Mouse (Mus musculus) liver, embryonic 15.5 days (tissue): ENCODE results near the gene Hand1. TPM values are rescaled to one million over a fixed set of nuclear protein-coding genes. Genes with fewer than 3 reads are reported as not detected.
A peak's percentile ranks its signal among the peaks of the same experiment; 100 is the strongest.
"Not testable (repeated sequence)": the region's sequence is repeated elsewhere in the genome, so short reads cannot be mapped to it uniquely, and the experiment has no call there.

Source experiments
- ATAC-seq: fragments of 200-750 bp; cut with Nextera tagmentation; 2 replicates; pipeline ENCODE4 v1.8.0; 2017; ENCODE audit warnings: moderate number of reproducible peaks, mild to moderate bottlenecking, moderate library complexity; ENCODE audit not compliant: insufficient read depth
- H3K27ac ChIP-seq: fragments of 300-500 bp; sonication (generic); replicated peaks from 2 replicates; pipeline ENCODE4 v1.5.1; 2015; ENCODE audit warnings: mild to moderate bottlenecking, inconsistent platforms
- H3K27me3 ChIP-seq: fragments of 300-500 bp; sonication (generic); 2 replicates; pipeline ENCODE4 v1.6.1; 2015; ENCODE audit warnings: mild to moderate bottlenecking, inconsistent platforms
- H3K36me3 ChIP-seq: fragments of 300-500 bp; sonication (generic); replicated peaks from 2 replicates; pipeline ENCODE4 v1.6.1; 2015; ENCODE audit warnings: moderate library complexity, mild to moderate bottlenecking, inconsistent platforms
- H3K4me1 ChIP-seq: fragments of 300-500 bp; sonication (generic); replicated peaks from 2 replicates; pipeline ENCODE4 v1.6.1; 2015; ENCODE audit warnings: inconsistent platforms
- H3K4me2 ChIP-seq: fragments of 300-500 bp; sonication (generic); 2 replicates; pipeline ENCODE4 v1.6.1; 2015; ENCODE audit warnings: moderate library complexity, mild to moderate bottlenecking, inconsistent platforms
- H3K4me3 ChIP-seq: fragments of 300-500 bp; sonication (generic); replicated peaks from 2 replicates; pipeline ENCODE4 v1.5.1; 2015; ENCODE audit warnings: mild to moderate bottlenecking, inconsistent platforms
- H3K9ac ChIP-seq: fragments of 300-500 bp; sonication (generic); 2 replicates; pipeline ENCODE4 v1.6.1; 2015; ENCODE audit warnings: moderate library complexity, mild to moderate bottlenecking, inconsistent platforms
- H3K9me3 ChIP-seq: fragments of 300-500 bp; sonication (generic); replicated peaks from 2 replicates; pipeline ENCODE4 v1.6.1; 2016; ENCODE audit warnings: inconsistent platforms
- WGBS: fragments of 180-500 bp; shearing (Covaris S2); methylation state at CpG from one replicate; pipeline ENCODE4 v1.1.7; 2015; ENCODE audit warnings: mixed read lengths; ENCODE audit not compliant: insufficient replicate concordance; 5-methylcytosine and 5-hydroxymethylcytosine counted together
- polyA plus RNA-seq: library from polyadenylated mRNA; unstranded; fragments of >200 nt; fragmentation: Nextera tagmentation; extraction: Ambion mirVana; gene quantifications from 2 replicates; pipeline ENCODE4 v1.2.1, GENCODE M21; 2015

Hand1 gene
- polyA plus RNA-seq, 1 experiment from 2014 or later: 0.06 TPM

- H3K4me3 ChIP-seq, H3K9me3 ChIP-seq, H3K27ac ChIP-seq, H3K4me1 ChIP-seq, H3K4me2 ChIP-seq, H3K36me3 ChIP-seq, ATAC-seq, H3K9ac ChIP-seq: not testable (repeated sequence)
- H3K27me3 ChIP-seq: peaks cover 46% of the 10 kb centered on the region
- WGBS: 69% methylated on average over 2 of the region's 2 CpGs
Measured at GRCm38 (mm10) chr11:57823159-57823558, 9.5 kb downstream of the Hand1 start.

GRCm38 (mm10) chr11:57819999-57820581, 12.5 kb downstream of the Hand1 start:
- H3K27ac ChIP-seq: no peak overlapping the region
- H3K4me2 ChIP-seq: no peak overlapping the region
- H3K36me3 ChIP-seq: no peaks in the 10 kb centered on the region
- WGBS: 27% methylated on average over 9 of the region's 9 CpGs
- 0 out of 2 replicates have a peak, but pooled peaks cover 5% of the 10 kb centered on the region for H3K4me1 ChIP-seq
- no peak overlapping the region for H3K4me3 ChIP-seq
- no peaks in the 10 kb centered on the region for H3K9me3 ChIP-seq
- H3K27me3 ChIP-seq: peaks cover 16% of the 10 kb centered on the region
- no peak for ATAC-seq
- H3K9ac ChIP-seq: no peak overlapping the region

GRCm38 (mm10) chr11:57818189-57818588, 14.4 kb downstream of the Hand1 start:
- Histone ChIP-seq H3K36me3 (no peaks in the 10 kb centered on the region), H3K9me3 (no peaks in the 10 kb centered on the region), H3K4me2 (no peak overlapping the region), H3K9ac (no peak overlapping the region), H3K4me1 (peaks cover 13% of the 10 kb centered on the region; the same call in 1 of the 2 replicates), H3K4me3 (no peak overlapping the region), H3K27me3 (0 out of 2 replicates have a peak, but pooled peaks cover 3% of the 10 kb centered on the region), H3K27ac (no peak overlapping the region)
- ATAC-seq: no peak
- WGBS: 69% methylated on average over 4 of the region's 4 CpGs

- Histone ChIP-seq H3K27ac (no peak overlapping the region), H3K4me2 (no peak overlapping the region), H3K4me3 (no peak overlapping the region), H3K9ac (no peak overlapping the region), H3K9me3 (no peaks in the 10 kb centered on the region), H3K27me3 (0 out of 2 replicates have a peak, but pooled peaks cover 2% of the 10 kb centered on the region), H3K36me3 (peaks cover 10% of the 10 kb centered on the region; the same call in 1 of the 2 replicates), H3K4me1 (peaks cover 30% of the 10 kb centered on the region)
- no peak for ATAC-seq
- WGBS: 76% methylated on average over 3 of the region's 3 CpGs
Measured at GRCm38 (mm10) chr11:57813641-57814040, 19.0 kb downstream of the Hand1 start.

GRCm38 (mm10) chr11:57812212-57812611, 20.4 kb downstream of the Hand1 start:
- Histone ChIP-seq H3K9me3 (no peaks in the 10 kb centered on the region), H3K36me3 (peaks cover 14% of the 10 kb centered on the region; the same call in 1 of the 2 replicates), H3K4me3 (no peak overlapping the region), H3K4me1 (peaks cover 30% of the 10 kb centered on the region), H3K9ac (no peak overlapping the region), H3K4me2 (no peak overlapping the region), H3K27ac (peak overlapping the region; percentile 72), H3K27me3 (no peaks in the 10 kb centered on the region)
- 77% methylated on average over 8 of the region's 8 CpGs for WGBS
- peak; percentile 88 for ATAC-seq

- Histone ChIP-seq H3K4me1 (peaks cover 30% of the 10 kb centered on the region), H3K27ac (no peak overlapping the region), H3K4me3 (no peak overlapping the region), H3K9me3 (no peaks in the 10 kb centered on the region), H3K27me3 (no peaks in the 10 kb centered on the region), H3K4me2 (no peak overlapping the region), H3K36me3 (peaks cover 14% of the 10 kb centered on the region; the same call in 1 of the 2 replicates), H3K9ac (no peak overlapping the region)
- 73% methylated on average over 7 of the region's 7 CpGs for WGBS
- ATAC-seq: no peak
Measured at GRCm38 (mm10) chr11:57811006-57811405, 21.6 kb downstream of the Hand1 start.

- no peak overlapping the region for H3K4me3 ChIP-seq
- 75% methylated on average over 8 of the region's 8 CpGs for WGBS
- H3K9me3 ChIP-seq: no peaks in the 10 kb centered on the region
- no peak overlapping the region for H3K4me2 ChIP-seq
- peaks cover 14% of the 10 kb centered on the region; the same call in 1 of the 2 replicates for H3K36me3 ChIP-seq
- H3K27me3 ChIP-seq: 0 out of 2 replicates have a peak, but pooled peaks cover 1% of the 10 kb centered on the region
- no peak for ATAC-seq
- peaks cover 22% of the 10 kb centered on the region for H3K4me1 ChIP-seq
- no peak overlapping the region for H3K9ac ChIP-seq
- no peak overlapping the region for H3K27ac ChIP-seq
Measured at GRCm38 (mm10) chr11:57809732-57810098, 22.9 kb downstream of the Hand1 start.

- WGBS: 87% methylated on average over 17 of the region's 17 CpGs
- no peaks in the 10 kb centered on the region for H3K9me3 ChIP-seq
- peaks cover 21% of the 10 kb centered on the region for H3K4me1 ChIP-seq
- H3K27me3 ChIP-seq: peaks cover 4% of the 10 kb centered on the region
- no peak overlapping the region for H3K4me2 ChIP-seq
- peaks cover 14% of the 10 kb centered on the region; the same call in 1 of the 2 replicates for H3K36me3 ChIP-seq
- no peak for ATAC-seq
- no peak overlapping the region for H3K27ac ChIP-seq
- H3K4me3 ChIP-seq: no peak overlapping the region
- no peak overlapping the region for H3K9ac ChIP-seq
Measured at GRCm38 (mm10) chr11:57809017-57809731, 23.4 kb downstream of the Hand1 start.

- Histone ChIP-seq H3K4me1 (peaks cover 31% of the 10 kb centered on the region), H3K9me3 (no peaks in the 10 kb centered on the region), H3K27ac (no peak overlapping the region), H3K4me2 (no peak overlapping the region), H3K9ac (no peak overlapping the region), H3K4me3 (no peak overlapping the region), H3K27me3 (peaks cover 41% of the 10 kb centered on the region), H3K36me3 (0 out of 2 replicates have a peak, but pooled peaks cover 11% of the 10 kb centered on the region)
- 41% methylated on average over 3 of the region's 3 CpGs for WGBS
- ATAC-seq: no peak
Measured at GRCm38 (mm10) chr11:57805047-57805446, 27.6 kb downstream of the Hand1 start.

- ATAC-seq: no peak
- Histone ChIP-seq H3K4me1 (peaks cover 33% of the 10 kb centered on the region), H3K36me3 (no peaks in the 10 kb centered on the region), H3K9me3 (no peaks in the 10 kb centered on the region), H3K4me3 (peak overlapping the region; percentile 85), H3K9ac (peak overlapping the region; percentile 84), H3K27ac (no peak overlapping the region), H3K4me2 (peak overlapping the region; percentile 99), H3K27me3 (peaks cover 51% of the 10 kb centered on the region)
- WGBS: 2% methylated on average over 18 of the region's 18 CpGs
Measured at GRCm38 (mm10) chr11:57802511-57802870, 30.1 kb downstream of the Hand1 start.

- ATAC-seq: peak; percentile 40
- no peaks in the 10 kb centered on the region for H3K36me3 ChIP-seq
- H3K4me2 ChIP-seq: peak overlapping the region; percentile 99
- H3K9ac ChIP-seq: peak overlapping the region; percentile 84
- WGBS: under 1% methylated on average over 83 of the region's 85 CpGs
- H3K4me3 ChIP-seq: peak overlapping the region; percentile 85
- H3K27me3 ChIP-seq: peaks cover 52% of the 10 kb centered on the region
- H3K27ac ChIP-seq: 0 out of 2 replicates have a peak overlapping the region, but pooled peaks have one; percentile 16
- H3K4me1 ChIP-seq: peaks cover 33% of the 10 kb centered on the region
- no peaks in the 10 kb centered on the region for H3K9me3 ChIP-seq
Measured at GRCm38 (mm10) chr11:57801766-57802510, 30.7 kb downstream of the Hand1 start.
